ENCODE assay signal across 7 mouse cellular contexts in genomic region chr2:11710101-11710500, GRCm38 (mm10). TPM values are rescaled to one million over a fixed set of nuclear protein-coding genes. Genes with fewer than 3 reads are reported as not detected.
DNase-seq lines count a peak whose midpoint lies in the region; ATAC-seq lines count a peak whose summit lies in the region.
"Not testable (repeated sequence)": the region's sequence is repeated elsewhere in the genome, so short reads cannot be mapped to it uniquely, and the experiment has no call there.

No protein-coding gene starts in this region.

- H3K4me2 ChIP-seq in intestine, embryonic 14.5 days (ENCODE audit: low read length); limb, embryonic 11.5 days (ENCODE audit: low read depth, severe bottlenecking): not testable (repeated sequence)

- DNase-seq in NIH3T3 (ENCODE audit: low read depth) = peak; percentile 67
- DNase-seq in cerebellum, postnatal 10 days = peak; percentile 53 to 54
- peak; percentile 8 for DNase-seq in forelimb bud, embryonic 11.5 days (ENCODE audit: low read depth, low spot score)
- peak; percentile 64 for DNase-seq in intestine, embryonic 14.5 days (ENCODE audit: low spot score)
- DNase-seq in limb, embryonic 11.5 days (ENCODE audit: low spot score) = peak; percentile 47
- peak; percentile 16 to 29 for DNase-seq in spleen, postnatal 36 days (ENCODE audit: low spot score in 2 of 2)

- not testable (repeated sequence) for ATAC-seq in intestine, embryonic 14.5 days (replicated peaks; ENCODE audit: low FRiP score, low TSS enrichment, low read depth); limb, embryonic 11.5 days (ENCODE audit: insufficient number of reproducible peaks, low FRiP score, low TSS enrichment, low read depth)
- peak; percentile 55 for ATAC-seq in megakaryocyte progenitor cell, adult 5-6 weeks (replicated peaks; ENCODE audit: poor library complexity)

- H3K4me1 ChIP-seq in intestine, embryonic 14.5 days (replicated peaks; ENCODE audit: control insufficient read depth, insufficient read depth, low read length); limb, embryonic 11.5 days (ENCODE audit: control insufficient read depth, insufficient read depth, low read length): not testable (repeated sequence)

- H3K9ac ChIP-seq in intestine, embryonic 14.5 days (ENCODE audit: low read length); limb, embryonic 11.5 days (ENCODE audit: low read length): not testable (repeated sequence)

- H3K27ac ChIP-seq in intestine, embryonic 14.5 days (ENCODE audit: low read depth); limb, embryonic 11.5 days (replicated peaks; ENCODE audit: low read depth, low read length): not testable (repeated sequence)

- H3K36me3 ChIP-seq in intestine, embryonic 14.5 days (ENCODE audit: control insufficient read depth, insufficient read depth, low read length); limb, embryonic 11.5 days (ENCODE audit: control insufficient read depth, insufficient read depth, low read length): not testable (repeated sequence)

- H3K9me3 ChIP-seq in intestine, embryonic 14.5 days (ENCODE audit: control insufficient read depth, low read length); limb, embryonic 11.5 days (ENCODE audit: control insufficient read depth, low read length): not testable (repeated sequence)

- H3K4me3 ChIP-seq in intestine, embryonic 14.5 days (ENCODE audit: low read depth, low read length); limb, embryonic 11.5 days (ENCODE audit: low read depth, low read length): not testable (repeated sequence)

- peaks cover 18% of the 10 kb centered on the region for H3K27me3 ChIP-seq in intestine, embryonic 14.5 days (replicated peaks; ENCODE audit: control insufficient read depth, insufficient read depth, low read length)
- H3K27me3 ChIP-seq in limb, embryonic 11.5 days (ENCODE audit: control insufficient read depth, insufficient read depth, low read length) = peaks cover 15% of the 10 kb centered on the region

- 57% methylated on average over 4 of the region's 4 CpGs for WGBS in intestine, embryonic 14.5 days
- WGBS in limb, embryonic 11.5 days = 57% methylated on average over 4 of the region's 4 CpGs

RNA-seq across cellular contexts. Expression of gene Il15ra, which starts 5.0 kb away (rescaled TPM):
- polyA plus RNA-seq in intestine, embryonic 14.5 days (2014; fragmentation: Nextera tagmentation; extraction: Ambion mirVana) = 1.3 and 1.6 TPM in 2 replicates
- 0.17 and 0.84 TPM in 2 replicates for polyA plus RNA-seq in limb, embryonic 11.5 days (2014; fragmentation: Nextera tagmentation; extraction: Ambion mirVana)
- 22.2 and 27.2 TPM in 2 replicates for total RNA-seq in megakaryocyte progenitor cell, adult 5-6 weeks (2015)
- 21.3 and 27.5 TPM in 2 replicates for total RNA-seq in megakaryocyte progenitor cell, adult 5-6 weeks (2017)

Comparison
In these comparisons a context has a peak if more than half of its experiments do, and no peak if none do; other contexts are left out.
1. DNase-seq: peak in every context shown above with its lines; median percentile 67 in NIH3T3; 64 in intestine, embryonic 14.5 days; 54 in cerebellum, postnatal 10 days; 47 in limb, embryonic 11.5 days; 22 in spleen, postnatal 36 days; 8 in forelimb bud, embryonic 11.5 days.